Mouse (Mus musculus): ENCODE data around the gene Olfml2b. TPM values are rescaled to one million over a fixed set of nuclear protein-coding genes. Genes with fewer than 3 reads are reported as not detected.

The Olfml2b gene
- total and polyA plus RNA-seq, 3 experiments: not detected

GRCm38 (mm10) chr1:170697771-170698356 lies 53.5 kb downstream of the Olfml2b start:
- DNase-seq (ENCODE audit: low read depth, low spot score): no peak
- H3K27me3 ChIP-seq (ENCODE audit: control insufficient read depth in 1 of 2, insufficient read depth in 2 of 2, low read length in 2 of 2): no peaks in the 10 kb centered on the region; a peak in 1 of 4 replicates

GRCm38 (mm10) chr1:170698771-170699170 lies 54.4 kb downstream of the Olfml2b start:
- Histone ChIP-seq H3K4me3 (ENCODE audit: control insufficient read depth in 1 of 2, insufficient read depth in 1 of 2, low read depth in 2 of 2, low read length in 2 of 2) (no peak overlapping the region), H3K36me3 (ENCODE audit: control insufficient read depth in 1 of 2, insufficient read depth in 2 of 2, low read length in 2 of 2) (no peaks in the 10 kb centered on the region), H3K27me3 (ENCODE audit: control insufficient read depth in 1 of 2, insufficient read depth in 2 of 2, low read length in 2 of 2) (no peaks in the 10 kb centered on the region), H3K9ac (ENCODE audit: control insufficient read depth, low read depth, low read length, poor library complexity, severe bottlenecking) (no peak overlapping the region), H3K9me3 (replicated peaks; ENCODE audit: insufficient read depth, low read length) (no peaks in the 10 kb centered on the region), H3K79me2 (ENCODE audit: control insufficient read depth, insufficient read depth, low read length, poor library complexity) (no peaks in the 10 kb centered on the region), H3K4me1 (ENCODE audit: control insufficient read depth in 1 of 2, insufficient read depth in 2 of 2, low read length in 2 of 2) (peaks cover 0 to 3% of the 10 kb centered on the region in 2 experiments; a peak in 1 of 4 replicates), H3K27ac (ENCODE audit: control insufficient read depth, low read depth, low read length) (no peak overlapping the region)
- DNase-seq (ENCODE audit: low read depth, low spot score): no peak
- TF ChIP-seq E2F4 (IDR thresholded peaks at IDR 0.05; ENCODE audit: borderline replicate concordance, low read depth, low read length) (no peak), MYC (IDR thresholded peaks at IDR 0.05; ENCODE audit: low read depth, low read length) (no peak), NRF1 (IDR thresholded peaks at IDR 0.05; ENCODE audit: insufficient read depth, low read depth, low read length, poor library complexity, severe bottlenecking) (no peak), USF1 (IDR thresholded peaks at IDR 0.05; ENCODE audit: low read depth, low read length) (no peak), CHD2 (IDR thresholded peaks at IDR 0.05; ENCODE audit: low read length) (no peak), TBP (IDR thresholded peaks at IDR 0.05; ENCODE audit: low read depth, low read length) (no peak), BHLHE40 (IDR thresholded peaks at IDR 0.05; ENCODE audit: borderline replicate concordance, low read depth, low read length) (no peak), POLR2AphosphoS2 (IDR thresholded peaks at IDR 0.05; ENCODE audit: low read length) (no peak), ZC3H11A (IDR thresholded peaks at IDR 0.05; ENCODE audit: low read depth, low read length) (no peak), RAD21 (IDR thresholded peaks at IDR 0.05; ENCODE audit: low read depth, low read length) (no peak), ZMIZ1 (IDR thresholded peaks at IDR 0.05; ENCODE audit: low read depth, low read length) (no peak), JUND (IDR thresholded peaks at IDR 0.05; ENCODE audit: low read depth, low read length) (no peak), GATA1 (IDR thresholded peaks at IDR 0.05; ENCODE audit: low read depth, low read length) (no peak), TAL1 (IDR thresholded peaks at IDR 0.05; ENCODE audit: low read length) (no peak), CHD1 (IDR thresholded peaks at IDR 0.05; ENCODE audit: low read depth, low read length) (no peak)

More at GRCm38 (mm10) chr1:170697771-170698356, 53.5 kb downstream of the Olfml2b start:
- Histone ChIP-seq H3K79me2 (ENCODE audit: control insufficient read depth, insufficient read depth, low read length, poor library complexity) (no peaks in the 10 kb centered on the region), H3K4me3 (ENCODE audit: control insufficient read depth in 1 of 2, insufficient read depth in 1 of 2, low read depth in 2 of 2, low read length in 2 of 2) (no peak overlapping the region), H3K9me3 (replicated peaks; ENCODE audit: insufficient read depth, low read length) (no peaks in the 10 kb centered on the region), H3K27ac (ENCODE audit: control insufficient read depth, low read depth, low read length) (no peak overlapping the region), H3K9ac (ENCODE audit: control insufficient read depth, low read depth, low read length, poor library complexity, severe bottlenecking) (no peak overlapping the region), H3K36me3 (ENCODE audit: control insufficient read depth in 1 of 2, insufficient read depth in 2 of 2, low read length in 2 of 2) (no peaks in the 10 kb centered on the region), H3K4me1 (ENCODE audit: control insufficient read depth in 1 of 2, insufficient read depth in 2 of 2, low read length in 2 of 2) (peaks cover 0 to under 1% of the 10 kb centered on the region in 2 experiments; a peak in 1 of 4 replicates)
- TF ChIP-seq ZC3H11A (IDR thresholded peaks at IDR 0.05; ENCODE audit: low read depth, low read length) (no peak), RCOR1 (IDR thresholded peaks at IDR 0.05; ENCODE audit: low read depth, low read length) (no peak), GATA1 (IDR thresholded peaks at IDR 0.05; ENCODE audit: low read depth, low read length) (no peak), BHLHE40 (IDR thresholded peaks at IDR 0.05; ENCODE audit: borderline replicate concordance, low read depth, low read length) (no peak), POLR2A (IDR thresholded peaks at IDR 0.05; ENCODE audit: control insufficient read depth in 1 of 2, insufficient read depth in 1 of 2, low read depth in 1 of 2, low read length in 2 of 2, poor library complexity in 1 of 2) (no peak), MYC (IDR thresholded peaks at IDR 0.05; ENCODE audit: low read depth, low read length) (no peak), ZNF384 (IDR thresholded peaks at IDR 0.05; ENCODE audit: low read depth, low read length) (no peak), HCFC1 (IDR thresholded peaks at IDR 0.05; ENCODE audit: low read depth, low read length) (no peak), NELFE (IDR thresholded peaks at IDR 0.05; ENCODE audit: low read depth, low read length) (no peak), MXI1 (IDR thresholded peaks at IDR 0.05; ENCODE audit: low read depth, low read length) (no peak), CTCF (IDR thresholded peaks at IDR 0.05 in 2 of 3, conservative IDR thresholded peaks at IDR 0.05 in 1 of 3; ENCODE audit: control insufficient read depth in 1 of 3, insufficient read depth in 1 of 3, low read depth in 2 of 3, low read length in 3 of 3, poor library complexity in 1 of 3, severe bottlenecking in 1 of 3) (no peak), SIN3A (IDR thresholded peaks at IDR 0.05; ENCODE audit: low read length) (no peak), UBTF (IDR thresholded peaks at IDR 0.05; ENCODE audit: borderline replicate concordance, insufficient read depth, low read depth, low read length) (no peak), POLR2AphosphoS5 (IDR thresholded peaks at IDR 0.05; ENCODE audit: borderline replicate concordance, low read depth, low read length) (no peak), ELF1 (IDR thresholded peaks at IDR 0.05; ENCODE audit: low read depth, low read length) (no peak), USF1 (IDR thresholded peaks at IDR 0.05; ENCODE audit: low read depth, low read length) (no peak)
